Mouse (Mus musculus) thymus, postnatal 4 days (tissue): ENCODE results near the gene Myt1l.

Experiments used
- DNase-seq: peaks from one replicate; pipeline ENCODE4 v3.0.0; 2021

Myt1l gene

DNA sequence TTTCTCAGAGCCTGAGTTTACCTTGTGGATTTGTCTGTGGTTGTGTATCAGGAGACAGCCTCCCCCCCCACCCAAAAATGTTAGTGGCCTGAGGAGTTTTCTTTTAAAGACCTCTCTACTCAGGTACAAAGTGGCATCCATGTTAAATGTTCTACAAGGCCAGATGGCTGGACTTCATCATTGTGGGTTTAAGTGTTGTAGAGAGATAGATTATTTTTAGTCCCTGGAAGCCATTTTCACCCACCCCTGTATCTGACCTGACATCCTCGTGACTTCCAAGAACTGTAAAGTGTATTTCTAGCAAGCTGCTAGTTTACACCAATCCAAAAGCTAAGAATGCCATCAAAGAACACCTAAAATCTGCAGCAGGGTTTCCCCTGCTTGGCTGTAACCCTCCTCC, 402.4 kb downstream of the Myt1l start:
- no peak for DNase-seq

DNA sequence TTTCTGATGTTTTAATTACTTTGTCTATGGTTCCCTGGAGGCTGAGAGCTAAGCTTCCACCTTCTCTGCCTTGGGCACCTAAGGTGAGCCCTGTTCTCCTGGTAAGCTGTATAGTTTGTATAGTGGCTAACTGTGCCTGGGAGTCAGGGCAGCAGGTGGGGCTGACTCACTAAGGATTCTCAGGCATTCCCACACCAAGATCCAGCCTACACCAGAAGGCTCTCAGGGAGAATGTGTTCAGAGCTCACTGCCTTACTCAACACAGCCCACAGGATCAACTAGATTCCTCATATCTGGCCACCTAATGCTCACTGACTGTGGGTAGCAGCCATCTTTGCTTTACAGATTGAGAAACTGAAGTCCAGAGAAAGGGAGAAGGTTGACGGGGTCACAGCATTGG, 404.8 kb downstream of the Myt1l start:
- DNase-seq, result no peak

DNA sequence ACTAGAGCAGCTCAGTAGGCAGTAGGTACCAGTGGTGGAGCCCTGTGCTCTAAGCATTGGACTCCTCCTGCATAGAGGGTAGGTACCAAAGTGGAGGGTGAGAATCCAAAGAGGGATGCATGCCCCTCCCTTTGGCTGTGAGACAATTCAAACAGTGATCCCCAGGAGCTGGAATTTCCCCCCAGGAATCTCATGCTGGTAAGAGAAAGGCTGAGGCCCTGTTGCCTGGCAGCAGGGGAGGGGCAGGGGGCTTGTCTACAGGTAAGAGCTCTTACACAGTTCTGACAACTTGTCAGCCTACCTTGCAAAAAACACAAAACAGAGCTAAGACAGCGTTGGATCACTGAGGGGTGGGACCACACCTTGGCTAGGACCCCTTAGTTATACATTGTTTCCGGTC, 405.3 kb downstream of the Myt1l start:
- no peak for DNase-seq

DNA sequence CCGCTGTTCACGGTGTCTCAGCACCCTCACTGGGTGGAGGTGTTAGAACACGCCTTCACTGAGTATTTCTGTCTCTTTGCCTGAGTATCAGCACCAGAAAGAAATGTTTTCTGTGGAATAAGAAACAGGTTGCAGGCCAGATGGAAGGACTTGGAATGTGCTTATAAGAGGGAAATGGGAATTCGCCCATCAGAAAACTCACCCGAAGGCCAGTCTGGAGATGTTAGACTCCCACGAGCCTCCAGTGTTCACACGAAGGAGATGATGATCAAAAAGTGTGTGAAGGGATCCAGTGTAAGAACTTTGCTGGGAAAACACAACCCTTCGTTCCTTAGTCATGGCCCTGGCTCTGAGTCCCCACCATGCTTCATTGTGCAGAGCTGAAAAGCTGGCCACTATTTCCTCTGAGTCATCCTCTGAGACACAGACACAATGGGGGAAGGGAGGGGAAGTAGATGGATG, 406.0 kb downstream of the Myt1l start:
- no peak for DNase-seq

DNA sequence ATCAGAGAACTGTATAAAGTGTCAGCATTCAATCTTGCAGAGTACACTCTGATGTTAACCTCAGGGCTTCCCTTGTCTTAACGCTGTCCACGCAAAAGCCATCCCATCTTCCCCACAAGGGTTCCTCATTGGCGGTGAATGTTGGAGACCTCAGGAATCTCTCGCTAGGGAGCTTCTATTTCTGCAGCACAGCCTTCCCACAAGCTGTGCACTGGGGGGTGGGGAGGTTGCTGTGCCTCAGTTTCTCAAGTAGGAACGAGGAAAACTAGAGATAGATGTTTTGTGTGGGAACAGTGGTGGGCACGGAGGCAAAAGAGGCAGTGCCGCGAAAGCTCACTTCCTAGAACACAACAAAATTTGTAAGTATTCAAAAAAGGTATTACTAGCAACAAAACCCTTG, 409.1 kb downstream of the Myt1l start, which contains the start of gene Pxdn:
Gene Pxdn, plus strand, starts transcription at position 301 of the 400 bp plus-strand sequence.
- DNase-seq, result no peak

DNA sequence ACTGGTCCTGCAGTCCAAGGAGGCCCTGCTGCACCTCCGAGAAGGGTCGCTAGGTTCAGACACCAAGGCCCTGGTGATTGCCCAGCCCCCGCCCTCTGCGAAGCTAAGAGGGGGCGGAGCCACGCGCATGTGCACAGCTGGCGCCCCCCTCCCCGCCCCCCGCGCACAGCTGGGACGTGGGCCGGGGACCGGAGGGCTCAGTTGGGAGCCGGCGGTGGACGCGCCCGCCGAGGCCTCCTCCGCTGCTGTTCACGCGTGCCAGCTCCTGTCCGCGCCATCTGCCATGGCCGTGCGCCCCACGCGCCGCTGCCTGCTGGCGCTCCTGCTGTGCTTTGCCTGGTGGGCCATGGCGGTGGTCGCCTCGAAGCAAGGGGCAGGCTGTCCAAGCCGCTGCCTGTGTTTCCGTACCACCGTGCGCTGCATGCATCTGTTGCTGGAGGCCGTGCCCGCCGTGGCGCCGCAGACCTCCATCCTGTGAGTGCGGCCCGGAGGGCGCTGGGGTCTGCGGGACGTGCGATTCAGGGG, 409.7 kb downstream of the Myt1l start:
- peak; percentile 23 for DNase-seq

DNA sequence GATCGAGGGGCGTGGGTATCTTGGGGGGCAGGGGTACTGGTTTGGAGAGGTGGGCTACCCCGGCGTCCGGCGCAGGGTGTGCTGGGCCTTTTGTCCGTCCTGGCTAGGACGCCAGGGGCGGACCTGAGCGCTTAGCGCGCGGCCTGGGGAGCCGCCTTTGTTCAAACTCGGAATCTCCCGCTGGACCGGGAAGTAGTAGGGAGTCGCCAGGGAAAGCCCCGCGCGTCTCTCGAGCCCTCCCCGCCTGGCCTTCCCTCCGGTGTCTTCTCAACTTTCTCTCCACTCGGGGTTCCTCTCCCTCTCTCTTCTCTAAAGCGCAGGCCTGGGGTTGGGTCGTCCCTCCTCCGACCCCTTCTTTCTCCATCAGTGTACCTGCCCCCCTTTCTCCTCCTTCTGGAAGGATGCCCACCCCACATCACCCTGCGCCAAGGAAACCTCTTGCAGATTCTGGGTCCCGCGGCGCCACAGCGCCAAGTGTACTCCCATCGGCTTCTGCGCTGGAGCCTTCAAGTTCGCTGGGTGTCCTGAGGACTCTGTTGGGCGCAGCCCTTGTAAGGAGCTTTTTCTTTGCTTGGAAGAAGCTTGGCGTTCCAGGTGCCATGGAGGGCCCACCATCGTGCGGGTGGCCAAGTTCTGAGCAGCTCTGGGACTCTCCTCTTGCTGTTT, 410.3 kb downstream of the Myt1l start:
- peak; percentile 7 for DNase-seq

DNA sequence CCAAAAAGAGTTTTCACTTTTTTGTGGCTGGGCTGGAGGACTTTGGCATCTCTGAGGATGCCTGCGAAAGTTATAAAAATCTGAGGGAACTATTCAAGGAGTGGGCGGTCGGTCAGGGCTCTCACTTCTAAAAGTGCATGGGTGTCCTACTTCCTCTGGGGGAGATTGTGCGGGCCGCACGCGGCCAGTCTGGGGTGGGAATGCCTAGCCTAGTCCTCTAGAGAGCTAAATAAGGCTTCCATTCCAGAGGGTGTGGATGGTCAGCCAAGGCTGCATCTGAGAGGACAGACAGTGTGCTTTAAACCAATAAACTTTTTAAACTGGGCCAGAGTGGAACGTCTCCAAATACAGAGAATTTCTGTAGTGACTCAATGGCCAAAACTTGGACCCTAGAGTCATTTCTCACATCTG, 411.1 kb downstream of the Myt1l start:
- no peak for DNase-seq

DNA sequence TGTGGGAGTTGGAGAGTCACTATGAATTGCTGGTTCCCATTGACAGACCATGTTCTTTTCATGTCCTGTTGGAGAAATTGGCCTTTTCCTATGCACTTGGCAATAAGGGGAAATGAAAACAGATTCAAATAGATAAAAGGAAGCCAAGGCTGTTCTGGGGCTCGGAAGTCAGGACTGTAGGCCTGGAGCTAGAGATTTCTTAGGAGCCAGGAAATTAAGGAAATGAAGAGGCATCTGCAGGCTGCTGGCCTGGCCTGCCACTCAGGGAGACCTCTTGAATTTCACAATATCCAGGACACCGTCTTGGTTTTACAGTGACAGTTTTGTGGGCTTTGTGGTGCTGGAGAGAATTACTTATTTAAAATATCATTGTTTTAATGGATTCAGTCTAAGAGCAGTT, 414.3 kb downstream of the Myt1l start:
- DNase-seq, result no peak

DNA sequence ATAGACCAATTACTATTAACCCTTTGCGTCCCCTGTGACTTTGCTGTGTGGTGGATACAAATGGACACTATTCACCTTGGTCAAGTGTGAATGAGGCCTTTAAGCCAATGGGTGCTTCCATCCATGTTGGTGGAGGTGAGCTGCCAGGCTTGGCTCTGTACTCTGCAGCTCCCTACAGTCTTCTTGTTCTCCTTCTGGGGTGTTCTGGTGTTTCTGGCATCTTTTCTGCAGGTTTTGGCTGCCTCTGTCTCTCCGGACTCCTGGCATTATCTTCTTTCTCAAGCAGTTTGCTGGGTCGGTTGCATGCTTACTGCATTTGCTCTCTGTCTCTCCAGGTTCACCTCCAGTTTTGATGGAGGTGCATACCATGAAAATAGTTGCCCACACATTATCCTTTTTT, 416.5 kb downstream of the Myt1l start:
- DNase-seq, result no peak

DNA sequence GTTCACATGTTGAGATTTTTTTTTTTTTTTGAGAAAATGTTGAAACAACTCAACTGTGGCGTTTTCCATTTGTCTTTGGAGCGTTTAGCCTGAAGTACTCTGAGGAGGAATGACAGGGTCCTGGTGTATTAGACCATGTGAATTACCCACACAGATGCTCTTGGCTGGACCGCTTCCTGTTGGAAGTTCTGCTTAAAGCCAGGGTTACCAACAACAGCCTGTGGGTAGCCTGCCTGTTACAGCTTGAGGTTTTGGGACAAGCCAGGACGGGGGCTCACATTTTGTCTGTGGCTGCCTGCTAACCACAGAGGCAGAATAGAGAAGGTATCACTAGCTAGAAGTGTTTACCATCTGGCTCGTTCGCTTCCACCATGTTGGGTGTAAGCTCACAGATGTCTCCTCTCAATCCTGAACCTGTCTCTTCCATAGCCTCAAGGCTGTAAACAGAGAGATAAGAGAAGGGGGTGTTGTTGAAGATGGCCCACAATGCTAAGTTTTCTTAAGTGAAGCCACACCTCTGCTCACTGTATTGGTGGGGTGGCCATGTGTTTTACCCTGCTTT, 417.1 kb downstream of the Myt1l start:
- DNase-seq, result no peak

DNA sequence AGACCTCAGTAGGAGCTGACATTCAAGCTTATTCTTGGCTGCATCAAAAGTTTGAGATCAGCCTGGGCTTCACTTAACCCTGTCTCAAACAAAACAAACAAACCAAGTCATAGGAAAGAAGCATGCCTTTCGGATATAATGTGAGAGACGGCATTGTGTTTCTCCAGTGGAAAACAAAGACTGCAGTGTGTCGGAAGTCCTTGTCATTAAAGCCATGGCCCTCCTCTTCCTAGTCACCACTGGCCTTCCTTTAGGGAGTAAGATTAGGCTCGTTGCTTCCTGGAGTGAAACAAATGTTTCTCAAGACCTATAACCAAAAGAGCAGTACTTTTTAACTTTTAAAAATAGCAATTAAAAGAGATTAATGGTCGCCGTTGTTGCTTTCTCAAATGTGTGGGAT, 422.9 kb downstream of the Myt1l start:
- DNase-seq, result no peak

DNA sequence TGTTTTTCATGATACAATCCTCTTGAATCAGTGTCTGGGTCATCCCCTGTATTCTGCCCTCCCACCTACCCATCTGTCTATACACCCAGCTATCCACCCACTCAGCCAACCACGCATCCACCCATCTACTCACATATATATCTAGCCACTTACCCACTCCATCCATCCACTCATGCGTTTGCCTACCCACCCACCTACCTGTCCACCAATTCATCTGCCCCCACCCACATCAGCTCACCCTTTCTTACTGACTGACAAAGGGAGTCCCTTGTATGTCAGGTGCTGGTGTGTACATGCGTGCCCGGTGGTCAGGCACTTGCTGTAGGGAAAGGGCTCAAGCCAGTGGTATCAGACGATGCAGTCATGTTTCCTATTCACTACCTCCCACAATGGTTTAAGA, 423.3 kb downstream of the Myt1l start:
- DNase-seq, result no peak

DNA sequence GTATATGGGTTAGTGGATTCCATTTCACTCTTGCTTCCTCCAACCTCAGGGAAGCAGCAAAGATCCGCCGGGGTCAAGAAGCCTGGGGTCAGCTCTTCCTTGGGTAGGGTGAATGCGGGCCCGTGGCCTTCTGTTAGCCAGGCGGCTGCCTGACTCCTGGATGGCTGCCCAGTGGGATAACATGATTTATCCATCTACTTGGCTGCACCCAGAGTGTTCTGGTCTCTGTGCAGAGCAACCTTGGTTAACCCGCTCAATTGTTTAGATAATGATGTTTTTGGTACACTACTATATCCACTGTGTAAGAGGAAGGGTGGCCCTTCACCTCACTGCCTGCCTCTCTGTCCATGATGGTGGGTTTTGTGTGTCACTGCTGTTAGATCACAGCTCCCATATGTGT, 423.9 kb downstream of the Myt1l start:
- no peak for DNase-seq

DNA sequence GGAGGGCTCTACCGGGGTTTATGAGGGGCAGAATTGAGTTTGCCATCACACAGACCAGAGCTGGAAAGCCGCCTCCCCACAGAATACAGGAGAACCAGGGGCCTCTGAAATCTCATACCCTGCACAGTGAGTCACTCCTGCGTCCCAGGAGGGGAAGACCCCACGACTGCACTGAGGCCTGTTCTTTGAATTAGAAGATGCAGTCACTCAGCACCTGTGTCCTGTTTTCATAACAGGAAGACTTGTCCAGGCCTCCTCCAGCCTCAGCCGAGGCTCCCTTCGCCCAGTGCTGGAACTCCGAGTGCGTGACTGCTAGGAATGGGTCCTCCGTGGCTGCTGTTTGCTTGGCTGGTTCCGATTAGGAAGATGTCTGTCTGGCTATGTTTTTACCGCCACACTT, 425.8 kb downstream of the Myt1l start:
- no peak for DNase-seq

DNA sequence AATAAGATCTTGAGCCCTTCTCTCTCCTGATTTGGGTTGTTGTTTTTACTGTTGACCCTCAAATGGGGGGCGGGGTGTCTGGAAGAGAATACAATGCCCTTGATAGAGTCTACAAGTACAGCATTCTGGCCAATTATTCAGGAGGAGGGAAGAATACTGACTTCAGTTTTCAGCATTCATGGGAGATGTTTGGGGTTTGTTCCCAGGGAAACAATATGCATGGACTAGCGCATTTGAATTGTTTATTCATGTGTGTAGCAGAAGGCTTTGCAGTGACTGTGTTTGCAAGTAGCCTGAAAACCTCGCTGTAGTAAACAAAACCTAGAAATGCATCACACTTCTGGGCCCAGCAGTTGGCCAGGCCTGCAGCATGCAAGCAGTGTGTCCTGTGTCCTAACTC, 426.3 kb downstream of the Myt1l start:
- no peak for DNase-seq

DNA sequence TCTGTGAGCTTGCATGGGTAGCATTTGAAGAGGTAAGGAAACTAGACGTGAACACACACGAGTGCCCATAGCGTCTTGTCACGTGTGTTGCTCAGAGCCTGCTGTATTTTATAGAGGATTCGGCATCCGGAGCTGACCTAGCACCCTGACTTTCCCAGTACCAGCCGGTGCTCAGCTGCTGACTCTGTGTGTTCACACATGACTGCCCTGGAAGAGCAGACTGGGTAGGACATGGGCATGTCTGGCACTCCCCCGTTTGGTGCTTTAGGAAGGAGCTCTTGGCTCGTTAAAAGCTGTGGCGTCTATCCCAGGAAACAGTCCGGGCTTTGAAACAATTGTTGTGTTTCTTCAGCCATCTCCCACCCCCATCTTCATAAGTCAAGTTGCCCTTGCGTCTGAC, 428.8 kb downstream of the Myt1l start:
- DNase-seq, result no peak

DNA sequence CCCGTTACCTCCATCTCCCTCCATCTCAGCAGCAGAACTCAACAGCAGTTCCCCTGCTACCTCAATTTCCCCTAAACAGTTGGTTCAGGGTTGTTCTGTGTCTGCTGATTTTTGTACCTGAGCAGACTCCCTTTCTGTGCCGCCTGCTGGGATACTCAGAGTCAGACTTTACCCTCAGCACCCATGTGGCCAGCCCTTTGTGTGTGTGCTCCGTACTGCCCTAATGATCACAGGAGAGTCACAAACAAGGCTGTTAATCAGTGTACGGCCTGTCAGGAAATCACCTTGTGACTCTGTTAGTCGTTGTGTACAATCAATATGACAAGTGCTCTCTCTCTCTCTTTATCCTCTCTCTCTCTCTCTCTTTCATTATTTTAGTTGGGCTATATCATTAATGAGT, 430.5 kb downstream of the Myt1l start:
- no peak for DNase-seq

DNA sequence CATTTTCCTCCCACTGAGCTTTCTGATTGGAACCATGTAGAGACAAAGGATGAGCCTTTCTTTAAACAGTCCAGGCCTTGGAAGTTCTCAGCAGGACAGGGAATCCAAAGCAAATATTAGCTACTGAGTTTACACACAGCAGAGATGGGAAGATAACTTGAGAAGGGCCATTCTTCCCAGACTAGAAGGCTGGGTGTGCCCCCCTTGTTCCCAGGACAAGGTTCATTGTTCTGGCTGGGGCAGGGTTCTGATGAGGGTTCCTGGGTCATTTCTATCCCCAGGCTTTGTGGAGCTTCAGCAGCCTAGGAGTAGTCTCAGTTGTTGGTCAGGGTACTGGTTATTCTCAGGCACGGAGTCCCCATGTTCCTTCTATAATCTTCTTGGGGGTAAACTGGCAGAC, 432.9 kb downstream of the Myt1l start:
- no peak for DNase-seq

DNA sequence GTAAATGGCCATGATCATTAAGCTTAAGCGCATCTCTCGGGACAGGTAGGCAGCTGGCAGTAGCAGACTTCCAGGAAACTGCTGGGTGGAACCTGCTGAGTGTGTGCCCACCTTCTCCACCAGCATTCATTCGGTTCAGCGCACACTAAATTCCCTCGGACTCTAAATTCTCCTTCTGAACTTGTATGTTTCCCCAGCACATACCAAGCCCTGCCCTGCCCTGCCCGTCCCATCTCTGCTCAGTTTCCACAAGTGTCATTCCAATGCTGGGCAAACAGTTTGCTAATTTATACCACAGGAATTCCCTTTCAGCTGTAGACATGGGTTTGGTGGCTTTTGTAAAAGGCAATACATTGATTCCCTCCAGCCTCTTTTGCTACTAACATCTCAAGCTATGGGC, 436.8 kb downstream of the Myt1l start:
- no peak for DNase-seq

DNA sequence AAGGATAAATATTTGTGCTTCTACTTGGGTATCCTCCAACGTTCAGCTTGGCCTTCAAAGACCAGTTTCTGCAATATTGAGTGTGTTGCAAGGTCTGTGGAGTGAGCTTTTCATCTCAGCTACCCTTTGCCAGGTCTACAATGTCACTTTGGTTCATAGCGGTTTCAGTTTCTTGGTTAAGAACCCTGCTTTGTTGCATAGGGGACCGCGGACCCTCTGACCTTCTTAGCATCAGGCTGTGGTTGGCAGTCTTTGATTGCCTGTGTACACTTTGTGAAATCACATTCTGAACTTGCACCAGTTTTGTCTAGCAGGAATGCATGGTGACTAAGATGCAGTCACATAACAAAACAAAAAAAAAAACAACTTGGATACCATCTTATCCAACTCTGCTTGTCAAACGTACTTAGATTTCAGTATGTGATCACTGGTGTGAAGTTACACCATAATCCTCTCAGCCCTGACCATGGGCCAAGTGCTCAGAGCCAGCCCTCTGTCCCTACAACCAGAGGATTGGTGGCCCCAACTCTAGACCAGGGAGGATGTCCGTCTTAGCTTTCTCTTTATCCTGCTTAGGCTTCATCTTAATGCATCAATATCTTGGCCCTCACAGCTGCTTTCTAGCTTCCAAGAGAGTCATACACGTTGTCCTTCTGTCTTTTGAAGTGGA, 443.7 kb downstream of the Myt1l start:
- no peak for DNase-seq

DNA sequence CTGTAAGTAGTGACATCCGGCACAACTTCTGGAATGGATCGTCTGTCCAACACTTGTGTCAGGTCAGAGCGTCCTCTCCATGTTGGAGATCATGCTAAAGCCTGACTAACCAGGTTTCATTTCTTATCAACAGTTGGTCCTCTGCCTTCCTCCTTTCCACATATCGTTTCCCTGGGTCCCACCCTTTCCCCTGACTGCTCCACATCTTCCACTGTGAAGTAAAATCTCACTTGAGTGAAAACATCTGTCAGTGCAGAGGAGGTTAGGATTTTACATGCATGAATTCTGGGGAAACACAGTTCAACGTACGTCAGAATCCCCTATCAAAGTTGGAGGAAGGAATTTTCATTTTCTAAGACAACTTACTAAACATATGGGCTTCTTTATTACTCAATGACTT, 444.3 kb downstream of the Myt1l start:
- DNase-seq, result no peak
